Mouse (Mus musculus): ENCODE results near the gene Kctd14. TPM values are rescaled to one million over a fixed set of nuclear protein-coding genes. Genes with fewer than 3 reads are reported as not detected.

The Kctd14 gene
- polyA plus RNA-seq, 1 experiment: not detected

DNA sequence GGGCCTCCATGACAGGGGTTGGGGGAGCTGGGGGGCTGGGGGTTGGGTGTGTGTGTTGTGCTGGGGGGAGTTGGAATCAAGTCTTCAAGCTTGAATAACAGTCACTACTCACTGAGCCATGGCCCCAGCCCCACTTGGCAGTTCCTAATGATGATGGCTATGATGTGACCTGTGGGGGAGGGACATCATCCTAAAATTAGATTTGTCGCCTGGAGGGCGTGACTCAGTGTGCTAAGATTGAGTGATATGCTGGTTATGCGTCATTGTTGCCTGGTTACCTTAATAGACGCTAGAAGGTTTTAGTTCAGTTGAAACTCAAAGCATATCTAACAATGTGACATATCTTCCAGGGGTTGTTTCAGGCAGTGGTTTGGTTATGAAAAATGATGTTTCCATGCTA, 41.3 kb downstream of the Kctd14 start:
- no peak overlapping the region for H3K27ac ChIP-seq (ENCODE audit: insufficient read depth, low read depth, low read length)
- H3K4me3 ChIP-seq (ENCODE audit: insufficient read depth, low read depth, low read length): no peak overlapping the region
- TF ChIP-seq CTCF (IDR thresholded peaks at IDR 0.05; ENCODE audit: insufficient read depth, low read depth, low read length) (no peak), POLR2A (IDR thresholded peaks at IDR 0.05; ENCODE audit: insufficient read depth, low read depth, low read length) (no peak)
- 93% methylated on average over 4 of the region's 4 CpGs for WGBS
- H3K4me1 ChIP-seq (ENCODE audit: control insufficient read depth, insufficient read depth, low read length): no peaks in the 10 kb centered on the region

DNA sequence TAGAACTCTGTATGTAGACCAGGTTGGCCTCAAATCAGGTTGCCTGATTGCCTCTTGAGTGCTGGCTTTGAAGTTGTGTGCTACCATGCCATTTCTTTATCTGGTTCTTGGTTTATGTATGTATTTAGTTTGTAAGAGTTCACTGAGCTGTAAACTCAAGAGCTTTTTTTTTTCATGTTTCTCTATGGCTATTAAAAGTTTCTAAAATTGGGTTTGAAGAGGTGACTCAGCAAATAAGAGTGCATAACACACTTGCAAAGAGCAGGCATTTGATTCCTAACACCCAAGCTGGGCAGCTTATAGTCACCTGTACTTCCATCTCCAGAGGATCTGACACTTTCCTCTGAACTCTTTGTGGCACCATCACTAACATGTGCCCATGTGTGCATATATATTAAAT, 43.9 kb downstream of the Kctd14 start:
- TF ChIP-seq CTCF (IDR thresholded peaks at IDR 0.05; ENCODE audit: insufficient read depth, low read depth, low read length) (no peak), POLR2A (IDR thresholded peaks at IDR 0.05; ENCODE audit: insufficient read depth, low read depth, low read length) (no peak)
- no peak overlapping the region for H3K4me3 ChIP-seq (ENCODE audit: insufficient read depth, low read depth, low read length)
- H3K27ac ChIP-seq (ENCODE audit: insufficient read depth, low read depth, low read length): no peak overlapping the region
- H3K4me1 ChIP-seq (ENCODE audit: control insufficient read depth, insufficient read depth, low read length): no peaks in the 10 kb centered on the region

DNA sequence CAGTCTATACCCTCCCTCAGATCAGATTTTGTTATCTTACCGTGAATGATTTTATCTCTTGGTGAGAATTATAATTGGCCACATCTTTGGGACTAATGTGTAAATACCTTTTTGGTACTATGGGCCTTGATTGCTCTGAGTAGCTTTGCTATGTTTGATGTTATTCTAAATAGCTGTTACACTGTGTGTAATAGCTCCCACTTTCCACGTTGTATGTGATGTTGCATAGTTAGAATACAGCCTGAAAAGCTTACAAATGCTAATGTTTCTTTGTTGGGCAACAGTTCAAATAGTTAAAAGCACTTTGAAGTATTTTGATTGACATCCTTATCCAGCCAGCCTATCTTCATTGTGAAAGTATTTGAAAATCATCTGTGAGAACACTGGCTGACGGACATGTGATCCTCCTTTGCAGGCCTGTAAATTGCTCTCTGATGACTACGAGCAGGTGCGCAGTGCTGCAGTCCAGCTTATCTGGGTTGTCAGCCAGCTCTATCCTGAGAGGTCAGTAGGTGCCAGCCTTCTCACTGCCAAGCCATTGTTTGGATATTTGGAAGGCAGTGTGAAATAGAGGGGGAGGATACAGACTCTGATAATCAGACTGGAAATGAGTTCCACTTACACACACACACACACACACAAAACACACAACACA, 49.6 kb downstream of the Kctd14 start:
- no peak overlapping the region for H3K27ac ChIP-seq (ENCODE audit: insufficient read depth, low read depth, low read length)
- 59% methylated on average over 5 of the region's 5 CpGs for WGBS
- TF ChIP-seq CTCF (IDR thresholded peaks at IDR 0.05; ENCODE audit: insufficient read depth, low read depth, low read length) (no peak), POLR2A (IDR thresholded peaks at IDR 0.05; ENCODE audit: insufficient read depth, low read depth, low read length) (no peak)
- H3K4me1 ChIP-seq (ENCODE audit: control insufficient read depth, insufficient read depth, low read length): no peaks in the 10 kb centered on the region
- no peak overlapping the region for H3K4me3 ChIP-seq (ENCODE audit: insufficient read depth, low read depth, low read length)

Other genes with a start within 250 kb of the Kctd14 start
- gene Usp35, start 119.3 kb upstream of the Kctd14 start, polyA plus RNA-seq (2012; ENCODE audit: insufficient read depth, insufficient read length, low replicate concordance, missing spikeins): not detected in 2 replicates
- gene Kctd21, start 119.0 kb upstream of the Kctd14 start, polyA plus RNA-seq (2012; ENCODE audit: insufficient read depth, insufficient read length, low replicate concordance, missing spikeins): not detected in 2 replicates
- gene Alg8, start 79.7 kb upstream of the Kctd14 start, polyA plus RNA-seq (2012; ENCODE audit: insufficient read depth, insufficient read length, low replicate concordance, missing spikeins): not detected in 2 replicates
- not detected in 2 replicates for gene Ndufc2, start 51.3 kb upstream of the Kctd14 start, polyA plus RNA-seq (2012; ENCODE audit: insufficient read depth, insufficient read length, low replicate concordance, missing spikeins)
- not detected in 2 replicates for gene Thrsp, start 33.6 kb upstream of the Kctd14 start, polyA plus RNA-seq (2012; ENCODE audit: insufficient read depth, insufficient read length, low replicate concordance, missing spikeins)
- gene Ints4, start 29.6 kb downstream of the Kctd14 start, polyA plus RNA-seq (2012; ENCODE audit: insufficient read depth, insufficient read length, low replicate concordance, missing spikeins): not detected in 2 replicates
- not detected in 2 replicates for gene Aamdc, start 128.2 kb downstream of the Kctd14 start, polyA plus RNA-seq (2012; ENCODE audit: insufficient read depth, insufficient read length, low replicate concordance, missing spikeins)
- 69.4 and 122 TPM in 2 replicates for gene Rsf1, start 128.6 kb downstream of the Kctd14 start, polyA plus RNA-seq (2012; ENCODE audit: insufficient read depth, insufficient read length, low replicate concordance, missing spikeins)
- not detected in 2 replicates for gene Clns1a, start 245.3 kb downstream of the Kctd14 start, polyA plus RNA-seq (2012; ENCODE audit: insufficient read depth, insufficient read length, low replicate concordance, missing spikeins)